Mouse (Mus musculus) E14TG2a.4 (cell line): Measurements from ENCODE around the gene Fbxw7.

Source experiments
- CTCF ChIP-seq: conservative IDR thresholded peaks from 2 replicates; pipeline ENCODE4 v1.5.1; 2014; ENCODE audit warnings: low read length
- NANOG ChIP-seq: IDR thresholded peaks from 2 replicates; pipeline ENCODE4 v1.6.1; 2014; ENCODE audit warnings: borderline replicate concordance, low read length, mixed read lengths

GRCm38 (mm10) chr3:84952585-84953187, 137.6 kb downstream of the Fbxw7 start:
- TF ChIP-seq CTCF (no peak), NANOG (no peak)
